Mouse (Mus musculus): ENCODE results near the gene Rps6kl1. TPM values are rescaled to one million over a fixed set of nuclear protein-coding genes. Genes with fewer than 3 reads are reported as not detected.
A peak's percentile ranks its signal among the peaks of the same experiment; 100 is the strongest.

Gene Rps6kl1
- polyA plus RNA-seq, 1 experiment from 2014 or later, result 1.2 TPM

DNA sequence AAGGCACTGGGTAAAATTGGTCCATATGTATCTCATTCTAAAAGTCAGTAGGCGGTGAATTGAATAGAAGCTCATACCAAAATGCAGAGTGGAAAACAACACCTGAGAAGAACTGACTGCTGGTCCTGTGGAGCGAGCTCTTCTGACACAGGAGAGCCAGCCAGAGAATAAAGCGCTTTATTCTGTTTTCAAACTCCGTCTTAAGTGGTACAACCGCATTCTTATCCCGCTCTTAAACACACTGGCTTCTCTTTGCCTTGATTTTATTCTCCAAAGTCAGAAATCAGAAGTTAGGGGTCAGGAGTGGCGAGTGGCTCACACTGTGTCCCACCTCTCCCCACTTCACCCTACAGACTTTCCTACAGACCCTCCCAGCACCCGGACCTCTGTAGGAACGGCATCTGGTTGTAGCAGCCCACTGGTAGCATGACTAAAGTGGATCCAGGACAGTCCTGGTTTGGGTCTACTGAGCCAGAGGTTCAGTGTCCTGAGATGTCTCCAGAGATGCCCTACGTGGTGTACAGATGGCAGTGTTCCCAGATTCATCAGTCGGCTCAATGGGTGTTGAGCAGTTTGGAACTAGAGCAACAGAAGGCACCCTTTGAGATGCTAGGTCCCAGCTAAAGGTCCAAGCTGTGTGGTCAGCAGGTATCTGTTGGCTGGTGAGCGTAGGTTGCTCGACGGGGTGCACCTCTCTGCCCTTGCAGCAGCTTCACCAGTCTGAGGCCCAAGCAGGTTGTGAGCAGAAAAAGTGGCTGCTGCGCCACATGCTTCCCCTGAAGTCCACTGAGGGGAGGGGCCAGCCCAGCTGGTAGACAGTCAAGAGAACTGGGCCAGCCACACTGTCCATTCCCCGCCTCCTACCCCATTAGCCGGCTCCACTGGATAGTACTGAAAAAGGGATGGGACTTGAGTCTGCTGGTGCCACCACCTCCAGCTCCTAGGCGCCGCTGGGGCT, 15.3 kb downstream of the Rps6kl1 start:
- Histone ChIP-seq H3K4me3 (no peak overlapping the region), H3K9me3 (no peaks in the 10 kb centered on the region), H3K4me1 (peaks cover 16% of the 10 kb centered on the region), H3K27me3 (replicated peaks) (peaks cover 30% of the 10 kb centered on the region), H3K9ac (0 out of 2 replicates have a peak overlapping the region, but pooled peaks have one; percentile 19), H3K4me2 (no peak overlapping the region), H3K27ac (replicated peaks) (no peak overlapping the region), H3K36me3 (peaks cover 48% of the 10 kb centered on the region)
- WGBS, result 67% methylated on average over 19 of the region's 19 CpGs
- ATAC-seq (ENCODE audit: extremely low read depth, insufficient number of reproducible peaks, low FRiP score, low TSS enrichment), result 0 out of 2 replicates have a peak, but pooled peaks have one; percentile 33

DNA sequence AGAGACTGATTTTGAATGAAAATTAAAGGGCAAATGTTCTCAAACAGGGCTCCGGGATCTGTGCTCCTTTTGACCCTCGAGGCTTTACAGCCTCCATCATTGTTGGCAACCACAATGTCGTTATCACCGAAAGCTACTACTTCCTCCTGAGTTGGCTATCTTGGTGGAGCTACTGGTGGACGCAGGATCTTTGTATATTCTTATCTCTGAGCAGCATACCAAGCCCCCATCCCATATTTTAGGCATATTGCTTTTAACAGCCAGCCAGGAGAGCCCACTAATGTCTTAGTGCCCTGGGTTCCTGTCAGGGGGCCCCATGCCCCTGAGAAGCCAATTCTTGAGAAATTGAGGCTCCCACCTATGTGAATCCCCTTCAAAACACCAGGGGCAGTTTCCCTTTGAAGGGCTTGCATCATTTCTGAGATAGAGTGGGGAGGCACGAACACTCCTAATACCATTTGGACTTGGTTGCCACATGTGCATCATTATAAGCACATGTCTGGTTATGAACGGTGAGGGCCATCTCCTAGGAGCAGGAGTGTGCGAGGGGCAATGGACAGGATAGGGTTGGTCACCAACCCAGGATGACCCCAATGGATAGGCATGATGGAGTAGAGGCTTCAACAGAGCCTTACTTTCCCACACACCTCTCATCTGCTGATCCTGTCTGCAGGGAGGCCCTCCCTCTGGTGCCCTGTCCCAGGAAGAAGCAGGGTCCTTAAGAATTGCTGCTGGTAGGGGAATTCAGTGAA, 16.8 kb downstream of the Rps6kl1 start:
- Histone ChIP-seq H3K9me3 (no peaks in the 10 kb centered on the region), H3K4me1 (peaks cover 10% of the 10 kb centered on the region), H3K4me2 (no peak overlapping the region), H3K27ac (replicated peaks) (no peak overlapping the region), H3K9ac (no peak overlapping the region), H3K4me3 (no peak overlapping the region), H3K27me3 (replicated peaks) (peaks cover 14% of the 10 kb centered on the region), H3K36me3 (peaks cover 64% of the 10 kb centered on the region)
- no peak for ATAC-seq (ENCODE audit: extremely low read depth, insufficient number of reproducible peaks, low FRiP score, low TSS enrichment)
- WGBS, result 75% methylated on average over 8 of the region's 8 CpGs

DNA sequence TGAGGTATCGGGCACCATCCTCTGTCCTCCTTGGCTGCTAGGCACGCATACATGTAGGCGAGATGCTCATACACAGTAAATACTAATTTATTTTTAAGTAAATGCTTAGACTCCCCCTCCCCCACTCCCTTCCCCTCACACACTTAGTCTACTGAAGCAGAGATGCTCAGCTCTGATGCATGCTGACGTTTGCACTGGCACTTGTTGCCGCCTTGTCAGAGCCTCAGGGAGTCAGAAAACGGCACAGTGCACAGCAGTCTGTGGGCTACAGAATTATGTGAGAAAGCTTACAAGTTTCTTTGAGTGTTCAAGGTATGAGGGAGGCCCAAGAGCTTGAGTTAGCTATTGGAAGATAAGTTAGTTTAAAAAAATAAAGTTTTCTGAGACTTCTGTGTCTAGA, 19.7 kb downstream of the Rps6kl1 start:
- Histone ChIP-seq H3K9me3 (no peaks in the 10 kb centered on the region), H3K27me3 (replicated peaks) (no peaks in the 10 kb centered on the region), H3K4me2 (no peak overlapping the region), H3K36me3 (peaks cover 91% of the 10 kb centered on the region), H3K27ac (replicated peaks) (no peak overlapping the region), H3K4me1 (peaks cover 9% of the 10 kb centered on the region), H3K4me3 (no peak overlapping the region), H3K9ac (no peak overlapping the region)
- ATAC-seq (ENCODE audit: extremely low read depth, insufficient number of reproducible peaks, low FRiP score, low TSS enrichment), result no peak
- WGBS, result 88% methylated on average over 6 of the region's 6 CpGs

DNA sequence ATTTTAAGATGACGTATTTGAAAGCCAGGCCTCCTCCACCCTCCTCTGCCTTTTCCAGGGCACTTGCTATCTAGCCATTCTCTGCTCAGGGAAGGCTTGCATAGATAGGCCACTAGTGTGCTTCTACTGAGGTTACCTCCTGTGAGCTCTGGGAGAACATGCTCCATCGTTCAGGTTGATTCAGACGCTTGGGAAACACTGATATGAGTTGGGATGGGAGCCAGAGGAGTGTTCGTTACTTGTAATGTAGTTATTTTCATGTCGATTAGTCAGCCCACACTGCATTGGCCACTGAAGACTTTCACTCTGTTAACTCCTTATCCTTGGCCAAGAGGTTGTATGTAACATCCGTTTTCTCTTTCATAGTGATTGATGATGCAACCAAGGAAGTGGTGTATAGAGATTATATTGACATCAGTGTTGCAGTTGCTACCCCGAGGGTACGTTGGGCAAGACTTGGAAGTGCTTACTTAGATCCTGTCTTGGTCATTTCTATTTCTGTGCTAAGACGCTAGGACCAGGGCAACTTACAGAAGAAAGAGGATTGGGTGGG, 21.6 kb downstream of the Rps6kl1 start:
- Histone ChIP-seq H3K4me1 (no peaks in the 10 kb centered on the region), H3K27me3 (replicated peaks) (no peaks in the 10 kb centered on the region), H3K9ac (no peak overlapping the region), H3K36me3 (peaks cover 96% of the 10 kb centered on the region), H3K4me2 (no peak overlapping the region), H3K27ac (replicated peaks) (no peak overlapping the region), H3K4me3 (no peak overlapping the region), H3K9me3 (no peaks in the 10 kb centered on the region)
- no peak for ATAC-seq (ENCODE audit: extremely low read depth, insufficient number of reproducible peaks, low FRiP score, low TSS enrichment)
- WGBS, result 81% methylated on average over 9 of the region's 9 CpGs

DNA sequence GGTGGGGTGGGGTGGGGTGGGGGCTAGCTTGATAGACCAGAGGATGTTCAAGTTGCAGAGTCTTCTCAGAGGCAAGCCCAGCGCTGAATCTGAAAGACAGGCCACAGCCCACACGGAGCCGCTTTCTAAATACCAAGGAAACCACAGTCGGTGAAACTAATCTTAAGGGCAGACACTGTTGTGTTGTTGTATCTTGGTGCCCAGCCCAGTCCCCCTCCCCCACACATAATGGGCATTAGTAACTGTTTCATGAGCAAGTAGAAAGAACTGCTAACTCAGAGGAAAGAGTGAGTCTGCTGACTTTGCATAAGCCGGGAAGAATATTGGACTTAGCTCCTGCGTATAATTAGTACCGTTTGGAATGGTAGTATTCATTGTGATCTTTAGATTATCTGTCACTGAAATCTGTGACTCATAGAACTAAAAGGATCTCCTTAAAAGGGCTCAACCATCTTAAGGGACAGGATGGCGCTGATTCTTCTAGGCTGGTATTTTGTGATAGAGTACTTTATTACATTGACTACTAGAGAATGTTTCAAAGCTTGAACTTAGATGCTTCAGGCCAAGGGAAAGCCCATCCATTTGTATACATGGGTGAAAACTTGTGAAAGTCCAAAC, 24.0 kb downstream of the Rps6kl1 start:
- Histone ChIP-seq H3K36me3 (peaks cover 96% of the 10 kb centered on the region), H3K27me3 (replicated peaks) (no peaks in the 10 kb centered on the region), H3K9ac (no peak overlapping the region), H3K27ac (replicated peaks) (no peak overlapping the region), H3K4me3 (no peak overlapping the region), H3K4me2 (no peak overlapping the region), H3K9me3 (no peaks in the 10 kb centered on the region), H3K4me1 (no peaks in the 10 kb centered on the region)
- ATAC-seq (ENCODE audit: extremely low read depth, insufficient number of reproducible peaks, low FRiP score, low TSS enrichment), result no peak
- 78% methylated on average over 8 of the region's 8 CpGs for WGBS

DNA sequence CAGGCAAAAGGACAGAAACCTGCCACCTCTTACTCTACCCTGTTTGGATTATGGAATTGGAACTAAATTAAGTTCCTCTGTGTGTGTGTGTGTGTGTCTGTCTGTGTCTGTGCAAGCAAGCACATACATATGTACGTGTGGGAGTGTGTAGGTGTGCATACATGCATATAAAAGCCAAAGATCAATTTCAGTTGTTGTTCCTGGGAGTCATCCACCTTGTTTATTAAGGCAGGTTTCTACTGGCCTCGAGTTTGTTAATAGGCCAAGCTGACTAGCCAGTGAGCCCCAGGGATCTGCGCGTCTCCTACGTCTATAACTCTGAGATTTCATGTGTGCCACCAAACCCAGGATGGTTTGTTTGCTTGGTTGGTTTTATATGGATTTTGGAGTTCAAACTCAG, 26.3 kb downstream of the Rps6kl1 start:
- H3K9me3 ChIP-seq, result no peaks in the 10 kb centered on the region
- H3K27me3 ChIP-seq (replicated peaks), result no peaks in the 10 kb centered on the region
- no peak for ATAC-seq (ENCODE audit: extremely low read depth, insufficient number of reproducible peaks, low FRiP score, low TSS enrichment)
- WGBS, result 94% methylated on average over 5 of the region's 5 CpGs
- peaks cover 99% of the 10 kb centered on the region for H3K36me3 ChIP-seq
- H3K9ac ChIP-seq, result no peak overlapping the region
- H3K4me1 ChIP-seq, result no peaks in the 10 kb centered on the region
- H3K4me2 ChIP-seq, result no peak overlapping the region
- H3K27ac ChIP-seq (replicated peaks), result no peak overlapping the region
- H3K4me3 ChIP-seq, result no peak overlapping the region

DNA sequence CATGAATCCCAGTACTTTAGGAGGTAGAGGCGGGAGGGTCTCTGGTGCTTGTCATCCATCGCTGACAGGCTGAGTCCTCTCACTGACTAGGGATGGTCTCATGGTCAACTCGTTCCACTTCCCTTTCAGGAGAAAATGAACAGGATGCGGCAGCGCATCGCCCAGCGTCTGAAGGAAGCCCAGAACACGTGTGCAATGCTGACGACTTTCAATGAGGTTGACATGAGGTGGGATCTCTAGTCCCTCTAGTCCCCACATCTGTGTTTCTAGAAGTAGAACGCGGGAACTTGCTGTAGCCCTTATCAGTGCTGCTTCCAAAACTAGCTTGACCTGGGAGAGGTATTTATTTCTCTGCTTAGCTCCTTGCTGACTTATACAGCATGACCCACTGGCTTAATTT, 27.4 kb downstream of the Rps6kl1 start:
- H3K9ac ChIP-seq, result no peak overlapping the region
- H3K27ac ChIP-seq (replicated peaks), result no peak overlapping the region
- H3K27me3 ChIP-seq (replicated peaks), result no peaks in the 10 kb centered on the region
- 86% methylated on average over 11 of the region's 11 CpGs for WGBS
- peaks cover 100% of the 10 kb centered on the region for H3K36me3 ChIP-seq
- H3K4me1 ChIP-seq, result no peaks in the 10 kb centered on the region
- H3K4me3 ChIP-seq, result no peak overlapping the region
- ATAC-seq (ENCODE audit: extremely low read depth, insufficient number of reproducible peaks, low FRiP score, low TSS enrichment), result no peak
- no peak overlapping the region for H3K4me2 ChIP-seq
- H3K9me3 ChIP-seq, result no peaks in the 10 kb centered on the region

DNA sequence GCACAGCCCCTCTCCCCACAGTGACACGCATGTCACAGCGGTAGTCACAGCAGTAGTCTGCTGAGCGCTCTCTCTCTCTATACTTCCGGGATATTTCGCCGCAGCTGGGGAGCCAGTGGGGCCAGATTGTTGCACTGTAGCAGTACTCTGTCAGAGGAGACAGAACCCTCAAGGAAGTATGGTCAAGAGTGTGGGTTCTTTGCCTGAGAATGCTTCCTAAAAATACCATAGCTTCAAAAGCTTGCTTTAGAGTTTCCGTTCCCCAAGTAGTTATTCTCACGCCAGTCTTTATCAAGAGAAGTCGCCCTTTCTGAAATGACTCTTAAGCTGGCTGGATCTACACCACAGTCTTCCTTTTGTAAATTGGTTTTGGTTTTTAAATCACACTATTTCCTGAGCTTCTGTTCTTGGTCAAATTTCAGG, 27.9 kb downstream of the Rps6kl1 start:
- no peak for ATAC-seq (ENCODE audit: extremely low read depth, insufficient number of reproducible peaks, low FRiP score, low TSS enrichment)
- no peak overlapping the region for H3K27ac ChIP-seq (replicated peaks)
- H3K9ac ChIP-seq, result no peak overlapping the region
- H3K4me2 ChIP-seq, result no peak overlapping the region
- no peak overlapping the region for H3K4me3 ChIP-seq
- H3K9me3 ChIP-seq, result no peaks in the 10 kb centered on the region
- H3K4me1 ChIP-seq, result no peaks in the 10 kb centered on the region
- peaks cover 100% of the 10 kb centered on the region for H3K36me3 ChIP-seq
- 89% methylated on average over 9 of the region's 9 CpGs for WGBS
- no peaks in the 10 kb centered on the region for H3K27me3 ChIP-seq (replicated peaks)

DNA sequence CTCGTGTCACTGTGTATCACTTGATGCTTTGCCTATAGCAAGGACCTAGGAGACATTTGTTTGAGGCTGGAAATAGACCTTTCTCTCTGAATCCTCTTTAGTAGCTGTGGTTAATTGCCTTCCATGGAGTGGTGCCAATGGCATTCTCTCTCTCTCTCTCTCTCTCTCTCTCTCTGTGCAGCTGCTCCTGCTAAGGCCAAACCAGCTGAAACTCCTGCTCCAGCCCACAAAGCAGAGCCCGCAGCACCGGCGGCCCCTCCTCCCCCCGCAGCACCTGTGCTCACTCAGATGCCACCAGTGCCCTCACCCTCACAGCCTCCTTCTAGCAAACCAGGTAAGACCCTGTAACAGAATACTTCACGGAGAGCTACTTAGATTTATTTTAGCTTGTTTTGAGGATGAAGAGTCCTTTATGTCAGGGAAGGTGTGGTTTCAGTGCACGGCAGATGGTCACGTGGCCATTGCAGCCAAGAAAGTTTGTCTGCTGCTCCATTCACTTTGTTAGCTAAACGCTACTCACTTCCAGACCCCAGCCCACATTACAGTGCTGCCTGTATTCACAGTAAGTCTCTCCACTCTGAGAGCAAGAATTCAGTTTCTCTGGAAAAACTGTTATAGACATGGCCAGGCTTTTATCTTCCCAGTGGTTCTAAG, 29.1 kb downstream of the Rps6kl1 start:
- Histone ChIP-seq H3K9me3 (no peaks in the 10 kb centered on the region), H3K27ac (replicated peaks) (no peak overlapping the region), H3K4me1 (no peaks in the 10 kb centered on the region), H3K36me3 (peaks cover 99% of the 10 kb centered on the region), H3K4me2 (no peak overlapping the region), H3K4me3 (no peak overlapping the region), H3K9ac (no peak overlapping the region), H3K27me3 (replicated peaks) (no peaks in the 10 kb centered on the region)
- ATAC-seq (ENCODE audit: extremely low read depth, insufficient number of reproducible peaks, low FRiP score, low TSS enrichment), result no peak
- 89% methylated on average over 9 of the region's 9 CpGs for WGBS

DNA sequence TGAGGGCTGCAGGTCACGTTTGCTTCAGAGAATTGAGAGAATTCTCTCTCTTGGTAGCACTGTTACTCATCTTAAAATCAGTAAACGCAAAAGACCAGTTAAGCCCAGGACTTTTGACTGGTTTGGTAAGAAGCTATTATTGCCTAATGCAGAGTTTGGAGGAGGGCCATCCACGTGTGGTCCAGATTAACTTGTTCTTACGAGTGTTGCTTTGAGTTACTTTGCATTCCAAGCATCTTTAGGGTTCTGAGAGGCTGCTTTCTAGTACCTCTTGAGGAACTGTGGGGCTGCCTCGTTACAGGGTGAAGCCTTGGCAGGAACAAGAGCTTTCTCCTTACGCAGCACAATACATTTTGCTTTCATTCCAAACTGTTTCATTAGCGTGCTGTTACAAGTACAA, 35.4 kb downstream of the Rps6kl1 start:
- H3K9ac ChIP-seq, result no peak overlapping the region
- peaks cover 33% of the 10 kb centered on the region for H3K4me1 ChIP-seq
- H3K4me3 ChIP-seq, result no peak overlapping the region
- H3K4me2 ChIP-seq, result no peak overlapping the region
- peaks cover 63% of the 10 kb centered on the region for H3K36me3 ChIP-seq
- no peaks in the 10 kb centered on the region for H3K27me3 ChIP-seq (replicated peaks)
- H3K27ac ChIP-seq (replicated peaks), result no peak overlapping the region
- 73% methylated on average over 7 of the region's 7 CpGs for WGBS
- H3K9me3 ChIP-seq, result no peaks in the 10 kb centered on the region
- ATAC-seq (ENCODE audit: extremely low read depth, insufficient number of reproducible peaks, low FRiP score, low TSS enrichment), result no peak

DNA sequence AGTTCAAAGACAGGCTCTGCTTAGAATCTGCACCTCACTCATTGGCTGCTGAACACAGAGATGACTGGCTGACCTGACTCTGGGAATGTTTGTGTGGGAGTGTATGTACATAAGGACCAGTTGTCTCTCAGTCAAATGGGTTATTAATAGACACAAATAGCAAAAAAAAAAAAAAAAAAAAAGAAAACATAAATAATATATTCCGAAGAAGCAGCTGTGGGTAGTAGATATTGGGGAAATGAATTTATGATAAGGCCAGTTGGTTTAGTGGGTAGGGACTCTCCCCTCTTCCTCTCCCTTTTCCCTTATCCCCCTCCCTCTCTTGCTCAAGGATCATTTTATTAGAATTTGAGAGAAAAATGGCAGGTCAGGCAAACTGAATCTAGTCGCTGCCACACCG, 37.1 kb downstream of the Rps6kl1 start:
- no peaks in the 10 kb centered on the region for H3K27me3 ChIP-seq (replicated peaks)
- no peak for ATAC-seq (ENCODE audit: extremely low read depth, insufficient number of reproducible peaks, low FRiP score, low TSS enrichment)
- no peak overlapping the region for H3K9ac ChIP-seq
- peaks cover 45% of the 10 kb centered on the region for H3K36me3 ChIP-seq
- no peak overlapping the region for H3K4me2 ChIP-seq
- no peak overlapping the region for H3K27ac ChIP-seq (replicated peaks)
- no peaks in the 10 kb centered on the region for H3K9me3 ChIP-seq
- H3K4me3 ChIP-seq, result no peak overlapping the region
- H3K4me1 ChIP-seq, result peaks cover 44% of the 10 kb centered on the region
- 91% methylated on average over 3 of the region's 3 CpGs for WGBS
